Mouse (Mus musculus): Measurements from ENCODE around the gene D6Ertd527e. TPM values are rescaled to one million over a fixed set of nuclear protein-coding genes. Genes with fewer than 3 reads are reported as not detected.

The D6Ertd527e gene
- polyA plus RNA-seq, 1 experiment from 2014 or later: 0.13 TPM

- no peaks in the 10 kb centered on the region for H3K9me3 ChIP-seq (replicated peaks; ENCODE audit: control insufficient read depth, low read length)
- 79% methylated on average over 7 of the region's 7 CpGs for WGBS (ENCODE audit: insufficient replicate concordance)
- no peak for ATAC-seq (replicated peaks; ENCODE audit: insufficient number of reproducible peaks, low FRiP score, low TSS enrichment)
- H3K27ac ChIP-seq (ENCODE audit: low read depth, low read length): no peak overlapping the region
- H3K9ac ChIP-seq (ENCODE audit: low read depth, low read length): no peak overlapping the region
- H3K4me3 ChIP-seq (ENCODE audit: low read depth, low read length): no peak overlapping the region
- 0 out of 2 replicates have a peak, but pooled peaks cover 6% of the 10 kb centered on the region for H3K4me1 ChIP-seq (ENCODE audit: control insufficient read depth, insufficient read depth, low read length)
- H3K27me3 ChIP-seq (ENCODE audit: control insufficient read depth, insufficient read depth, low read length): no peaks in the 10 kb centered on the region
- H3K4me2 ChIP-seq: no peak overlapping the region
- H3K36me3 ChIP-seq (ENCODE audit: control insufficient read depth, insufficient read depth, low read length): no peaks in the 10 kb centered on the region
Measured at GRCm38 (mm10) chr6:87116596-87116995, 12.1 kb downstream of the D6Ertd527e start.

- Histone ChIP-seq H3K4me3 (ENCODE audit: low read depth, low read length) (no peak overlapping the region), H3K4me2 (no peak overlapping the region), H3K9ac (ENCODE audit: low read depth, low read length) (no peak overlapping the region), H3K36me3 (ENCODE audit: control insufficient read depth, insufficient read depth, low read length) (no peaks in the 10 kb centered on the region), H3K9me3 (replicated peaks; ENCODE audit: control insufficient read depth, low read length) (no peaks in the 10 kb centered on the region), H3K4me1 (ENCODE audit: control insufficient read depth, insufficient read depth, low read length) (0 out of 2 replicates have a peak, but pooled peaks cover 6% of the 10 kb centered on the region), H3K27ac (ENCODE audit: low read depth, low read length) (no peak overlapping the region), H3K27me3 (ENCODE audit: control insufficient read depth, insufficient read depth, low read length) (no peaks in the 10 kb centered on the region)
- 87% methylated on average over 20 of the region's 20 CpGs for WGBS (ENCODE audit: insufficient replicate concordance)
- ATAC-seq (replicated peaks; ENCODE audit: insufficient number of reproducible peaks, low FRiP score, low TSS enrichment): no peak
Measured at GRCm38 (mm10) chr6:87119066-87119837, 14.7 kb downstream of the D6Ertd527e start.

- H3K9me3 ChIP-seq (replicated peaks; ENCODE audit: control insufficient read depth, low read length): no peaks in the 10 kb centered on the region
- H3K36me3 ChIP-seq (ENCODE audit: control insufficient read depth, insufficient read depth, low read length): no peaks in the 10 kb centered on the region
- H3K4me2 ChIP-seq: no peak overlapping the region
- no peaks in the 10 kb centered on the region for H3K27me3 ChIP-seq (ENCODE audit: control insufficient read depth, insufficient read depth, low read length)
- ATAC-seq (replicated peaks; ENCODE audit: insufficient number of reproducible peaks, low FRiP score, low TSS enrichment): no peak
- no peak overlapping the region for H3K27ac ChIP-seq (ENCODE audit: low read depth, low read length)
- H3K9ac ChIP-seq (ENCODE audit: low read depth, low read length): no peak overlapping the region
- 0 out of 2 replicates have a peak, but pooled peaks cover 6% of the 10 kb centered on the region for H3K4me1 ChIP-seq (ENCODE audit: control insufficient read depth, insufficient read depth, low read length)
- WGBS (ENCODE audit: insufficient replicate concordance): 66% methylated on average over 4 of the region's 4 CpGs
- H3K4me3 ChIP-seq (ENCODE audit: low read depth, low read length): no peak overlapping the region
Measured at GRCm38 (mm10) chr6:87119975-87120374, 15.4 kb downstream of the D6Ertd527e start.

- no peak for ATAC-seq (replicated peaks; ENCODE audit: insufficient number of reproducible peaks, low FRiP score, low TSS enrichment)
- WGBS (ENCODE audit: insufficient replicate concordance): 80% methylated on average over 6 of the region's 6 CpGs
- H3K4me1 ChIP-seq (ENCODE audit: control insufficient read depth, insufficient read depth, low read length): 0 out of 2 replicates have a peak, but pooled peaks cover 6% of the 10 kb centered on the region
- no peak overlapping the region for H3K4me2 ChIP-seq
- H3K27me3 ChIP-seq (ENCODE audit: control insufficient read depth, insufficient read depth, low read length): no peaks in the 10 kb centered on the region
- no peaks in the 10 kb centered on the region for H3K36me3 ChIP-seq (ENCODE audit: control insufficient read depth, insufficient read depth, low read length)
- no peak overlapping the region for H3K9ac ChIP-seq (ENCODE audit: low read depth, low read length)
- no peak overlapping the region for H3K27ac ChIP-seq (ENCODE audit: low read depth, low read length)
- H3K9me3 ChIP-seq (replicated peaks; ENCODE audit: control insufficient read depth, low read length): no peaks in the 10 kb centered on the region
- H3K4me3 ChIP-seq (ENCODE audit: low read depth, low read length): no peak overlapping the region
Measured at GRCm38 (mm10) chr6:87120661-87121060, 16.1 kb downstream of the D6Ertd527e start.

GRCm38 (mm10) chr6:87121961-87122360 lies 17.4 kb downstream of the D6Ertd527e start:
- Histone ChIP-seq H3K4me1 (ENCODE audit: control insufficient read depth, insufficient read depth, low read length) (peaks cover 7% of the 10 kb centered on the region), H3K27ac (ENCODE audit: low read depth, low read length) (no peak overlapping the region), H3K9me3 (replicated peaks; ENCODE audit: control insufficient read depth, low read length) (no peaks in the 10 kb centered on the region), H3K9ac (ENCODE audit: low read depth, low read length) (no peak overlapping the region), H3K4me3 (ENCODE audit: low read depth, low read length) (no peak overlapping the region), H3K4me2 (no peak overlapping the region), H3K36me3 (ENCODE audit: control insufficient read depth, insufficient read depth, low read length) (no peaks in the 10 kb centered on the region), H3K27me3 (ENCODE audit: control insufficient read depth, insufficient read depth, low read length) (no peaks in the 10 kb centered on the region)
- 63% methylated on average over 7 of the region's 7 CpGs for WGBS (ENCODE audit: insufficient replicate concordance)
- ATAC-seq (replicated peaks; ENCODE audit: insufficient number of reproducible peaks, low FRiP score, low TSS enrichment): no peak

- peaks cover 13% of the 10 kb centered on the region for H3K4me1 ChIP-seq (ENCODE audit: control insufficient read depth, insufficient read depth, low read length)
- H3K4me2 ChIP-seq: no peak overlapping the region
- H3K9ac ChIP-seq (ENCODE audit: low read depth, low read length): no peak overlapping the region
- no peaks in the 10 kb centered on the region for H3K9me3 ChIP-seq (replicated peaks; ENCODE audit: control insufficient read depth, low read length)
- ATAC-seq (replicated peaks; ENCODE audit: insufficient number of reproducible peaks, low FRiP score, low TSS enrichment): no peak
- H3K4me3 ChIP-seq (ENCODE audit: low read depth, low read length): no peak overlapping the region
- WGBS (ENCODE audit: insufficient replicate concordance): 80% methylated on average over 6 of the region's 6 CpGs
- H3K27me3 ChIP-seq (ENCODE audit: control insufficient read depth, insufficient read depth, low read length): no peaks in the 10 kb centered on the region
- H3K27ac ChIP-seq (ENCODE audit: low read depth, low read length): no peak overlapping the region
- no peaks in the 10 kb centered on the region for H3K36me3 ChIP-seq (ENCODE audit: control insufficient read depth, insufficient read depth, low read length)
Measured at GRCm38 (mm10) chr6:87123406-87123805, 18.9 kb downstream of the D6Ertd527e start.

- Histone ChIP-seq H3K27me3 (ENCODE audit: control insufficient read depth, insufficient read depth, low read length) (no peaks in the 10 kb centered on the region), H3K36me3 (ENCODE audit: control insufficient read depth, insufficient read depth, low read length) (no peaks in the 10 kb centered on the region), H3K27ac (ENCODE audit: low read depth, low read length) (no peak overlapping the region), H3K9me3 (replicated peaks; ENCODE audit: control insufficient read depth, low read length) (no peaks in the 10 kb centered on the region), H3K4me2 (no peak overlapping the region), H3K4me1 (ENCODE audit: control insufficient read depth, insufficient read depth, low read length) (peaks cover 13% of the 10 kb centered on the region), H3K9ac (ENCODE audit: low read depth, low read length) (no peak overlapping the region), H3K4me3 (ENCODE audit: low read depth, low read length) (no peak overlapping the region)
- WGBS (ENCODE audit: insufficient replicate concordance): 82% methylated on average over 4 of the region's 4 CpGs
- ATAC-seq (replicated peaks; ENCODE audit: insufficient number of reproducible peaks, low FRiP score, low TSS enrichment): no peak
Measured at GRCm38 (mm10) chr6:87123973-87124372, 19.4 kb downstream of the D6Ertd527e start.

- Histone ChIP-seq H3K36me3 (ENCODE audit: control insufficient read depth, insufficient read depth, low read length) (peaks cover 2% of the 10 kb centered on the region; the same call in 1 of the 2 replicates), H3K27ac (ENCODE audit: low read depth, low read length) (no peak overlapping the region), H3K4me2 (no peak overlapping the region), H3K9me3 (replicated peaks; ENCODE audit: control insufficient read depth, low read length) (peaks cover 3% of the 10 kb centered on the region; the same call in 1 of the 2 replicates), H3K4me3 (ENCODE audit: low read depth, low read length) (no peak overlapping the region), H3K27me3 (ENCODE audit: control insufficient read depth, insufficient read depth, low read length) (no peaks in the 10 kb centered on the region), H3K9ac (ENCODE audit: low read depth, low read length) (no peak overlapping the region), H3K4me1 (ENCODE audit: control insufficient read depth, insufficient read depth, low read length) (peaks cover 8% of the 10 kb centered on the region)
- WGBS (ENCODE audit: insufficient replicate concordance): 40% methylated on average over 8 of the region's 8 CpGs
- ATAC-seq (replicated peaks; ENCODE audit: insufficient number of reproducible peaks, low FRiP score, low TSS enrichment): no peak
Measured at GRCm38 (mm10) chr6:87127049-87127753, 22.7 kb downstream of the D6Ertd527e start.
